ENCODE assay signal across 13 mouse cellular contexts in genomic region chr8:10130513-10131414, GRCm38 (mm10). TPM values are rescaled to one million over a fixed set of nuclear protein-coding genes. Genes with fewer than 3 reads are reported as not detected.
DNase-seq lines count a peak whose midpoint lies in the region; ATAC-seq and TF ChIP-seq lines count a peak whose summit lies in the region.
"Had no signal": no experiment of that assay in that cellular context is flagged by ENCODE, and none has a peak within 500 bp of the region (broad histone marks: within the 10 kb centered on the region; RNA-seq: fewer than 3 reads in every experiment).

No protein-coding gene starts in this region.

- CTCF ChIA-PET in Patski (lab: Charles Lee) = no interaction called here

- peak; percentile 25 for DNase-seq in left cerebral cortex, adult 11 months (ENCODE audit: low spot score)
- DNase-seq in left cerebral cortex, postnatal 4 days = no peak
- peak; percentile 20 for DNase-seq in Patski (ENCODE audit: low read depth, low spot score)
- peak; percentile 29 for DNase-seq in mesoderm, embryonic 11.5 days (ENCODE audit: low read depth, low spot score)
- DNase-seq in kidney, adult 9 months = no peak
- no peak for DNase-seq in limb, embryonic 10.5 days (ENCODE audit: low spot score)
- DNase-seq in spleen, adult 12 weeks (ENCODE audit: low spot score) = no peak
- DNase-seq: adrenal gland, postnatal 10 days; cerebellum, postnatal 36 days; heart, postnatal 10 days; thymus, postnatal 4 days had no signal

- no peak for TF ChIP-seq CTCF in Patski (IDR thresholded peaks at IDR 0.05)

- POLR2A ChIA-PET in Patski (lab: Charles Lee) = interaction anchor here (1.0 kb wide), 1 partner anchor 8 kb away, joined by 3 read pairs; no protein-coding TSS in a partner anchor

- no peak overlapping the region for H3K9ac ChIP-seq in hindbrain, embryonic 15.5 days
- H3K9ac ChIP-seq: midbrain, embryonic 12.5 days had no signal

- no peak overlapping the region for H3K4me3 ChIP-seq in hindbrain, embryonic 15.5 days
- H3K4me3 ChIP-seq in limb, embryonic 10.5 days = no peak overlapping the region
- H3K4me3 ChIP-seq: midbrain, embryonic 12.5 days had no signal

- H3K9me3 ChIP-seq in hindbrain, embryonic 15.5 days = no peaks in the 10 kb centered on the region
- H3K9me3 ChIP-seq in limb, embryonic 10.5 days (replicated peaks) = no peaks in the 10 kb centered on the region
- H3K9me3 ChIP-seq: midbrain, embryonic 12.5 days had no signal

- intact Hi-C loops in left cerebral cortex, postnatal 4 days (cut with DNase I) = no loop called here

- in situ Hi-C loops in Patski (cut with MboI; ENCODE audit: low pct_unique_long_range_greater_than_20kb) = no loop called here

- ATAC-seq in Patski = peak; percentile 97
- peak; percentile 79; the same call in 1 of the 2 replicates for ATAC-seq in hindbrain, embryonic 15.5 days (ENCODE audit: low FRiP score, low read depth)

- peak overlapping the region; percentile 13 for H3K4me2 ChIP-seq in hindbrain, embryonic 15.5 days
- H3K4me2 ChIP-seq: midbrain, embryonic 12.5 days had no signal

- H3K27ac ChIP-seq in hindbrain, embryonic 15.5 days (replicated peaks) = peak overlapping the region; percentile 27; the same call in 1 of the 2 replicates
- H3K27ac ChIP-seq in limb, embryonic 10.5 days = no peak overlapping the region
- H3K27ac ChIP-seq: midbrain, embryonic 12.5 days had no signal

- H3K4me1 ChIP-seq in hindbrain, embryonic 15.5 days (replicated peaks) = peaks cover 15% of the 10 kb centered on the region
- H3K4me1 ChIP-seq in limb, embryonic 10.5 days = no peaks in the 10 kb centered on the region

- no peaks in the 10 kb centered on the region for H3K36me3 ChIP-seq in hindbrain, embryonic 15.5 days
- H3K36me3 ChIP-seq in limb, embryonic 10.5 days = no peaks in the 10 kb centered on the region
- H3K36me3 ChIP-seq: midbrain, embryonic 12.5 days had no signal

- H3K27me3 ChIP-seq in Patski = peaks cover 2% of the 10 kb centered on the region
- no peaks in the 10 kb centered on the region for H3K27me3 ChIP-seq in hindbrain, embryonic 15.5 days
- no peaks in the 10 kb centered on the region for H3K27me3 ChIP-seq in limb, embryonic 10.5 days (ENCODE audit: low read depth, poor library complexity, severe bottlenecking)
- H3K27me3 ChIP-seq: midbrain, embryonic 12.5 days had no signal

- 29% methylated on average over 15 of the region's 15 CpGs for WGBS in hindbrain, embryonic 15.5 days
- 88% methylated on average over 15 of the region's 15 CpGs for WGBS in limb, embryonic 10.5 days

RNA-seq across cellular contexts. Expression of gene Myo16, which starts 22.9 kb away (rescaled TPM):
- total RNA-seq in left cerebral cortex, postnatal 4 days (2021) = 100 to 1,000 TPM; 117 to 126 TPM
- polyA plus RNA-seq in Patski (2021) = 0.05 TPM
- 4.6 and 5.5 TPM in 2 replicates for polyA plus RNA-seq in hindbrain, embryonic 15.5 days (2015; fragmentation: Nextera tagmentation; extraction: Ambion mirVana)
- 0.08 and 0.20 TPM in 2 replicates for polyA plus RNA-seq in limb, embryonic 10.5 days (2016; fragmentation: Nextera tagmentation; extraction: Ambion mirVana)

Comparison
In these comparisons a context has a peak if more than half of its experiments do, and no peak if none do; other contexts are left out.
1. DNase-seq: peak in left cerebral cortex, adult 11 months (single experiment), Patski (single experiment) and mesoderm, embryonic 11.5 days (single experiment); none in left cerebral cortex, postnatal 4 days (single experiment), kidney, adult 9 months (single experiment), limb, embryonic 10.5 days (single experiment) and spleen, adult 12 weeks (single experiment).